Mouse (Mus musculus) thymus, adult 2 months (tissue): Measurements from ENCODE around the gene Gm4869.

Experiments
- CTCF ChIP-seq: fragments of 200-500 bp; IDR thresholded peaks from 2 replicates; pipeline ENCODE4 v1.5.1; 2012; ENCODE audit warnings: mild to moderate bottlenecking, control low read depth, low read length, moderate library complexity, borderline replicate concordance; ENCODE audit not compliant: control insufficient read depth, poor library complexity, insufficient read depth; ENCODE audit errors: extremely low read depth
- POLR2A ChIP-seq: fragments of 200-500 bp; IDR thresholded peaks from 2 replicates; pipeline ENCODE4 v1.6.1; 2012; ENCODE audit warnings: mild to moderate bottlenecking, low read length, control low read depth, moderate library complexity; ENCODE audit not compliant: control insufficient read depth, poor library complexity, insufficient read depth; ENCODE audit errors: extremely low read depth

DNA sequence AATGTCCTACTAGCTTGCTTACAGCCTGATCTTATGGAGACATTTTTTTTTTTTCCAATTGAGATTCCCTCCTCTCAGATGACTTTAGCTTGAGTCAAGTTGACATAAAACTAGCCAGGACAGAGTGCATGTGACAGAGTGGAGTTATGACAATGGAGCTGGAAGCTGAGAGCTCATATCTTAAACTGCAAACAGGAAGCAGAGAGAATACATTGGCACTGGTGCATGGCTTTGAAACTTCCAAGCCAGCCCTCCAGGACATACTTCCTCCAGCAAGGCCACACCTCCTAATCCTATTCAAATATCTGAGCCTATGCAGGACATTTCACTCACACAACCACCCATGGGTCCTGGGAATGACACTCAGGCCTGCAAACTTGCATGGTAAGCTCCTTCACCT is 9.0 kb downstream of the Gm4869 start:
- TF ChIP-seq POLR2A: no peak
- no peak for TF ChIP-seq CTCF
